Mouse (Mus musculus) urinary bladder, postnatal 14 days (tissue): ENCODE results near the gene Hikeshi.
A peak's percentile ranks its signal among the peaks of the same experiment; 100 is the strongest.

ENCODE experiments used
- DNase-seq: peaks from one replicate; pipeline ENCODE4 v3.0.0; 2021; ENCODE audit warnings: low spot score

Hikeshi gene

GRCm38 (mm10) chr7:89940571-89941463 lies at the start of gene Hikeshi:
Gene Hikeshi (minus strand): TSS chr7:89941204.
- peak; percentile 96 for DNase-seq

- no peak for DNase-seq
Observed at GRCm38 (mm10) chr7:89984421-89984820, 43.4 kb upstream of the Hikeshi start.

DNA sequence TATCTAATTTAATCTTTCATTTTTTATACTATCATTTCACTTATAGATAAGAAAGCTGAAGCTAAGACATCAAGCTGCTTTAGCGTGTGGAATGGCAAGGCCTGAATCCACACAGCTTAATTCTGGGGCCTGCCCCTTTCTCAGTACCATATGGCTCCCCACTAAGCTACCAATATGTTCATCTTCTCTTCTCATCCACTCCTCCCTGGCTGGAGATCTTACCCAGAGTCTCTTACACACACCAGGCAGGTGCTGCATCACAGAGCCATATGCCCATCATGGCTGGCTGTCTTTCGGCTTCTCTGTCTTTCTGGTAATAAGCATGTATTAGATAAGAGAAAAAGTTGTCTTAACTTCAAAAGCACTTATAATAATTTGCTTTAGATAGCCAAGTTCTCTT lies 42.4 kb upstream of the Hikeshi start:
- no peak for DNase-seq

DNA sequence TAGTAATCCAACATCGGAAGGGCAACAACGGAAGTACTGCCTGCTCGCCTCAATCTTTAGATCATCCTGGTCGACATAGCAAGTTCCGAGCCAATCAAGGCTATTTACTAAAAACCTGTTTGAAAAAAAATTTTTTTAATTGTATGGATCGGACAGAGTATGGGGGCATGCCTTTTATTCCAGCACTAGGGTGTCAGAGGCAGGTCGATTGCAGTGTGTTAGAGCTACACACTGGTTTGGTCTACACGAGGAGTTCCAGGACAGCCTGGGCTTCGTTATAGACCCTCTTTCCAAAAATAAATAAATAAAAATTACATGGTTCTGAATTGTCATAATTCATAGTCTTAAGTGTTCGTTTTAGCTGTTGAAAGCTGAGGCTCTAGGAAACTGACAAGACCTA lies 40.6 kb upstream of the Hikeshi start:
- DNase-seq: no peak

DNA sequence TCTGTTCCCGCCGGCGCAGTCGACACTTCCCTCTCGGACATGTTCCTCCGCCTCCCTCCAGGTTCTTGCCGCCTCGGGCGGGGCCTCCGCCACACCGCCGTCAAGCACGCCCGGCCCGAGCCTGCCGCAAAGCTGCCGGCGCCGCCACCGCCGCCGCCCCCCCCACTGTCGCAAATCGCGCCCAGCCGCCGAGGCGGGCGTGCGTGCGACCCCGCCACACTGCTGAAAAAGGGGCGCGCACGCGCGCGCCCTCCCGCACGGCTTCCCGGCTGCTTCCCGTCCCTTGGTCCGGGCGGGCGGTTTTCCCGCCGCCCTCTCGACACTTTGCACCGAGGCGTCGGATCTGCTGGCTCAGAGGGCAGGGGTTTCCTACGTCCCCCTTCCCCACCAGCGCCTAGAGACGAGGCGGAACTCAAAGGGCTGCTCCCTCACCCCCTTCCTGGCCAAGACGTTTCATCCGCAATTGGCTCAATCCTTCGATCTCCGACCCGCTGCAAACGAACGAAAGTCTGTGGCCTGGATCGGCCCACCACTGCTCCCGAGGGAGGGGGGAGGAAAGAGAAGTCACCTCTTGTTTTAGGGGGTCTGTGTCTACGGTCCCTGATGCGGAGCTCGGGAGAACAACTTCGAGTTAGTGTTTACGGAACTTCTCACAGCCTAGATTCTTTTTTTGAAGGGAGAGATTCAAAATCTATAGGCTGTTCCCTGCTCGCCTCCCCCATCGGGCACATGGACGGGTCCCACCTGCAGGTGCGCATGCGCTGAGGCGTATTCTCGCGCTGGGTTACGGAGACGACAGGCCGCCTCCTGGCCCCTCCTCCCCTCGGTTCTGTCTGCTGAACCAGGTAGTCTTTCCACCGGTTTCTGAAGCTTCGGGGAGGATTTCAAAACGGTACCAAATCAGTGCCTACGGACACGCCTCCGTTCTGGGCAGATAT lies 39.8 kb upstream of the Hikeshi start, which contains the start of gene Eed:
Gene Eed, minus strand, starts transcription at position 499 of the 938 bp plus-strand sequence.
- DNase-seq: peak; percentile 95

DNA sequence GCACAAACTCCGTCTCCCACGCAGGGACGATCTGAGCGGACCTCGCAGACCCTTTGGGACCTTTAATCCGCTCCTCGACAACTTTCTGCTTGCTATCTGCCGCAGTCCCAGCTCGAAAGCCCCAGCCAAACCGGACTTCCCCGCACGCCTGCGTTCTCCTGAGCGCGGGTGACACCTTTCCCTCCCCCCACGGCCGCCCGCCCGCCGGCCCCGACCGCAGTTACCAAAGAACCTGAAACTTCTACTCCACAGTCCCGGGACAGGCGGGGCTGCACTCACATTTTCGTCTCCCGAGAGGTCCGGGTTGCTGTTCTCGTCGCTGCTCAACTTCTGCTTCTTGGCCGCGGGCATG lies 39.1 kb upstream of the Hikeshi start:
- DNase-seq: no peak

DNA sequence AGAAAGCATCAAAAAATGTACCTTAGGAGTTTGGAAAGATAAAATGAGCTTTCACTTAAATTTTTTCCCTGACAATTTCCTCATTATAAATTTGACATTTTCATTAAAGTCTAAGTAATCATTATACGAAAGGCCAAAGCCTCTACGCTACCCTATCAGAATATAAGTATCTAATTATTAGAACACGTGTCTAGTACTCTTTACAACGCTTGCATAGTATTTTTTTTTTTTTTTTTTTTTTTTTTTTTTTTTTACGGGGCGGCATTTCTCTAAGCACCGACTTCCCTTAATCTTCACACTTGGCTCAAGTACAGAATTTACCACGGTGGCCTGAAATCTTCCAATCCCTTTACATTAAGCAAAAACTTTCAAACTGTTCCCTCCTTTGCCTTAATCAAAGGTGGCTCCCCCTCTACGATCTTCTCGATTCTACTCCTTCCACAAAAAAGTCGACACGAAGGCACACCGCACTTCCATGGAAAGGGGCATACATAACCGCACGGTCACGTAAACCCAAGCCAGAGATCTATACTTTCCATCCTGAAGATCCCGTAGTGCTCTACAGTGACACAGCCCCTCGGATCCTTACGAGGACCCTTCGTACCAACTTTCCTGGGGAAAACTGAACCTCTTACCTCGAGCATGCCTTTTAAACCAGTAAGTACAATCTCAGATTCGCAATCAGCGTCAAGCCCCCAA lies 38.6 kb upstream of the Hikeshi start:
- DNase-seq: no peak

DNA sequence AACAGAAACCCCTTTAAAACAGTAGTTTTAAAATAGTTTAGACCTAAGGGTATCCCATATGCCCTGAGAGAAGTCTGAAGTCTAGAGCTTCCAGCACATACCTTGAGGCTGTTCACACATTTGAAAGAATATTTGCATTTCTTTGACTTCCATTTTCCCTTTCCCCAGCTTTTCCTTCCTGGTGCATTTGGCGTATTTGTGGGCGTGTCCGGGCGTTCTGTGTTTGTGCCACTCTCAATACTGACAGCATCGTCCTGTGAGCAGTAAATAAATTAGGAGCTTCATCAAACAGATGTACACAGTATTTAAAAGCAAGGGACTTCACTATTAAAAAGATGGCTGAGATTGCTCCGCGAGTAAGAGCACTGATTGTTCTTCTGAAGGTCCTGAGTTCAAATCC lies 35.8 kb upstream of the Hikeshi start:
- no peak for DNase-seq

DNA sequence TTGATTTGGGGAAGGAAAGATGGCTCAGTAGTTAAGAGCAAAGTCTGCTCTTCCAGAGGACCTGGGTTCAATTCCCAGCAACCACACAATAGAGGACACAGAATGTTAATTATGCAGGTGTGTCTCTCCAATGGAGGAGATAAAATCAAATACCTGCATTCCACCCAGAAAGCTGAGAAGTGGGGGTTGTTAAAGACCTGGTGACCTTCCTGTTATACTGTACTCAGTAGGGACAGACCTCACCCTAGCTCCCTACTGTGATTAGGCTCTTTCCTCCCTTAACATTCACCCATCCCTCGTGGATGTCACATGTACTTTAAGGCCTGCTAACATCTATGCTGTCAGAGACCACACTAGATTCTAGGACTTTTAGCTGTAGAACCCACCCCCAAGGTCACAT lies 34.6 kb upstream of the Hikeshi start:
- DNase-seq: no peak

- no peak for DNase-seq
Observed at GRCm38 (mm10) chr7:89967235-89967634, 26.2 kb upstream of the Hikeshi start.

- no peak for DNase-seq
Observed at GRCm38 (mm10) chr7:89966771-89967170, 25.8 kb upstream of the Hikeshi start.

DNA sequence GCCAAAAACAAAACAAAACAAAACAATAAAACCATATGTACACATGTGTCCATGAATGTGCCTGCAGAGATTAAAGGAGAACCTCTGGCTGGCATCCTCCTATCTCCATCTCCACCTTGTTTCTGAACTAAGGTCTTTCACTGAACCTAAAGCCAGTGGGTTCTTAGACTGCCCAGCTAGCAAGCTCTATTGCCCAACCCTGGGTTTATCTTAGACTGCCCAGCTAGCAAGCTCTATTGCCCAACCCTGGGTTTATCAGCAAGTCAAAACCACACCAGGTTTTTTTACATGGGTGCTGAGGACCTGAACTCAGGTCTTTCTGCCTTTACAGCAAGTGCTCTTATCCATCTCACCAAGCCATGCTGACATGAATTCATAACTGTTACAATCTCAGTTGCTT lies 22.1 kb upstream of the Hikeshi start:
- no peak for DNase-seq

- DNase-seq: no peak
Observed at GRCm38 (mm10) chr7:89957300-89957699, 16.3 kb upstream of the Hikeshi start.

GRCm38 (mm10) chr7:89954261-89954660 lies 13.3 kb upstream of the Hikeshi start:
- no peak for DNase-seq

GRCm38 (mm10) chr7:89949403-89949802 lies 8.4 kb upstream of the Hikeshi start:
- no peak for DNase-seq

DNA sequence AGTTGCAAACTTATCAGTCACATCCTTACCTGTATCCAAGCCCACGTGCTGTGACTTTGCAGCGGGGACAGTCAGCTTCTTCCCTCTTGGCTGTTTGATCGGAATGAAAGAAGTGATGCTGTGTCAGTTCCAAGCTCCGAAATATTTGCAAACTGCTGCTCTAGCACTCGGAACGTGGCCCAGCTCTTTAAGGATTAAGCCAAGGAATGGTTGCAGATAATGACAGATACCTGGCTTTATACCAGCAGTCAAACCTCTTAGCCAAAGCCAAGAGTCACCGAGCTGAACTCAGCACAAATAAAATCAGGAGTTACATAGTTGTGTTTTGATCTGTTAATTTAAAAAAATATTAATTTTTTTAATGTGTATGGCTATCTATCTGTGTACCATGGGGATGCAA lies 7.0 kb upstream of the Hikeshi start:
- peak; percentile 17 for DNase-seq

- no peak for DNase-seq
Observed at GRCm38 (mm10) chr7:89939497-89940353, 1.3 kb downstream of the Hikeshi start.

GRCm38 (mm10) chr7:89923441-89924180 lies 17.4 kb downstream of the Hikeshi start:
- no peak for DNase-seq

- DNase-seq: no peak
Observed at GRCm38 (mm10) chr7:89917776-89918175, 23.2 kb downstream of the Hikeshi start.

GRCm38 (mm10) chr7:89916711-89917110 lies 24.3 kb downstream of the Hikeshi start:
- DNase-seq: no peak
